Mouse (Mus musculus): ENCODE measurements around the gene Fam166a.
A peak's percentile ranks its signal among the peaks of the same experiment; 100 is the strongest.

The Fam166a gene

GRCm38 (mm10) chr2:25223681-25224491 lies 5.3 kb downstream of the Fam166a start:
- DNase-seq, result peak; percentile 99

DNA sequence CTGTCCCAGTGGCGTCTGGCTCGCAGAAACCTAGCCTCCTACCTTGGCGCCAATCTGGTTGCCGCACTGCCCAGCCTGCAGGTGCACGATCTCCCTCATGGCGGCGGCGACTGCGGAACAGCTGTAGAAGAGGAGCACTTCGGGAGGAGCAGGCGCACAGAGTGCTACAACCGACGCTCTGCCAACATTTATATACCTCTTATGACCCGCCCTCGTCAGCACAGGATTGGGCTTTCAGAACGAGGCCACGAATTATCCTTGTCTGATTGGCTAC lies 5.9 kb downstream of the Fam166a start, which contains the start of gene Tubb4b:
TSS of gene Tubb4b (minus strand) at position 211 of the 274 bp plus-strand sequence.
- DNase-seq, result no peak

GRCm38 (mm10) chr2:25224766-25225752 lies 6.5 kb downstream of the Fam166a start:
- DNase-seq, result peak; percentile 100

DNA sequence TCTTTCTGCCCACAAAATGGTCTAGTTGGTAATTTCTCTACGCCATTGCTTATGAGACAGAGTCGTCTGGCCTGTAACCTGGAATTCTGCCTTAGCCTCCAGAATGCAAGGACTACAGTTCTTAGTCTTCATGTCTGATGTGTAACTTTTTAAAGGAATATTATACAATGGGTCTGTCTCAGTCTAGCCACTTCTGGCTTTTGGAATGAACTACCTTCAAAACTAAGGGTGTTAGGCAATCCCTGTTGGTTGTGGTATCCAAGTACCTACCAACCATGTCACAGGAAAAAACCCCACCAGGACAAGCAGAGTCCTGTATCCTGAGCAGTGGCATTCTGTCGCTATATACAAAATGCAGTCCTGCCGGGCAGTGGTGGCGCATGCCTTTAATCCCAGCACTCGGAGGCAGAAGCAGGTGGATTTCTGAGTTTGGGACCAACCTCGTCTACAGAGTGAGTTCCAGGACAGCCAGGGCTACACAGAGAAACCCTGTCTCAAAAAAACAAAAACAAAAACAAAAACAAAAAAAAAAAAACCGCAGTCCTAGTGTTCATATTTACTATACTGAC lies 7.3 kb downstream of the Fam166a start:
- DNase-seq, result peak; percentile 91

DNA sequence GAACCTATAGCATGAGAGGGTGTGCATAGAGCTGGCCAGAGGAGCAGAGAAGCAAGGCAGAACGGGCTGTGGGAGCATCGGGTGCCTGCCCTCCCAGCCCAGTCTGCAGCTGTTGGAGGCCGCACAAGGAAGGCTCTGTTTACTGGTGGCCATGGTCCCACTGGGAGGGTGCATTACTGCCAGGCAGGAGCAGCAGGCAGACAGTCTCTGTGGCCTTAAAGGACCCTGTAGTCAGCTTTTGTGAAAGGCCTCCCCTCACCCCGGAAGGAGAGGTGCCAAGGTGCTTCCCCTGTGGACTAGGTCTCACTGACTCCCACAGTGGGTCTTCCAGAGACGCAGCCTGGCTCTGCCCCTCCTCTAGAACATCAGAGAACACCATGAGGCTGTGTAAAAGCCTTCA lies 8.3 kb downstream of the Fam166a start:
- peak; percentile 93 for DNase-seq

GRCm38 (mm10) chr2:25227406-25227805 lies 8.9 kb downstream of the Fam166a start:
- no peak for DNase-seq

GRCm38 (mm10) chr2:25228431-25228889 lies 9.9 kb downstream of the Fam166a start:
- peak; percentile 99 for DNase-seq

DNA sequence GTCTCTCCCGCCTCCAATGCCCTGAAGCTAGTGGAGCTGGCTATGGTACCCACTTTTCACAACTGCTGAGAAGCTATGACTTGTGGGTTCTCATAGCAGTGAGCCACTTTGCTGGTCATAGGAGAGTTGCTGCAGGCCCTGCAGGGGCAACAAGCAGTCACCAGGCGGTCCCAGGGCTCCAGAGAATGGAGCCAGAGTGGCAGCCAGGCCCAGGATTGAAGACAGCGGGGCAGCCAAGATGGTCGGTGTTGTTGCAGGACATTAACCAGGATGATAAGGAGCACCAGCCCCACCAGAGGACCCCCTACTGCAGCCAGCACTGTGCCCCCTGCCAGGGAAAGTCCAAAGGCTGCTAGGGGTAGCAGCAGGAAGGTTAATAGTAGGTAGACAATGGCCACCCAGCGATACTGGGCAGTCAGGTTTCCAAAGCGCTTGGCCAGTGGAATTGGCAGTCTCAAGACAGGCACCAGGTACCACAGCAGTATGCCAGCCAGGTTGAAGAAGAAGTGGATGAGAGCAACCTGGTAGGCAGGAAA lies 10.5 kb downstream of the Fam166a start:
- peak; percentile 95 for DNase-seq

GRCm38 (mm10) chr2:25229582-25229981 lies 11.0 kb downstream of the Fam166a start:
- DNase-seq, result peak; percentile 92

- peak; percentile 91 for DNase-seq
These were observed 12.0 kb downstream of the Fam166a start for GRCm38 (mm10) chr2:25230581-25230980.

- peak; percentile 88 for DNase-seq
These were observed 12.5 kb downstream of the Fam166a start for GRCm38 (mm10) chr2:25231038-25231437.

- DNase-seq, result no peak
These were observed 14.9 kb downstream of the Fam166a start for GRCm38 (mm10) chr2:25233421-25233820.

DNA sequence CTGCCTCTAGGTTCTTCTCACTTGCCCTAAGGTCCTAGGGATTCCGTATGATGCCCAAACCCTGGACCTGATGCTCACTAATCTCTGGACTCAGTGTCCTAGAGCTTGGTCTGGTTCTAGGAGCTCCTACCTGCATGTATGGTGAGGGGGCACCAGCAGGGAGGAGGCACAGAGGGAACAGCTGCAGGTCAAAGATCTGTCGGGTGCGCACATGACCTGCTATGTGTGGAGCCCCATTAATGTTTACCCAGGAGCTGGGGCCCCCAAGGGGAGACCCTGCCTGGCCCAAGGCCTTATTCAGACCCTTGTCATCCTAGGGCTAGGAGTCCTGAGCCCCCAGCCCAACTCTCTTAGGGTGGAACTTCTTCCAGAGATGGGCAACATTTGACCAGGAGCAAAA lies 15.5 kb downstream of the Fam166a start, which contains the start of gene Slc34a3:
TSS of gene Slc34a3 (minus strand) at position 315 of the 400 bp plus-strand sequence.
- DNase-seq, result no peak

DNA sequence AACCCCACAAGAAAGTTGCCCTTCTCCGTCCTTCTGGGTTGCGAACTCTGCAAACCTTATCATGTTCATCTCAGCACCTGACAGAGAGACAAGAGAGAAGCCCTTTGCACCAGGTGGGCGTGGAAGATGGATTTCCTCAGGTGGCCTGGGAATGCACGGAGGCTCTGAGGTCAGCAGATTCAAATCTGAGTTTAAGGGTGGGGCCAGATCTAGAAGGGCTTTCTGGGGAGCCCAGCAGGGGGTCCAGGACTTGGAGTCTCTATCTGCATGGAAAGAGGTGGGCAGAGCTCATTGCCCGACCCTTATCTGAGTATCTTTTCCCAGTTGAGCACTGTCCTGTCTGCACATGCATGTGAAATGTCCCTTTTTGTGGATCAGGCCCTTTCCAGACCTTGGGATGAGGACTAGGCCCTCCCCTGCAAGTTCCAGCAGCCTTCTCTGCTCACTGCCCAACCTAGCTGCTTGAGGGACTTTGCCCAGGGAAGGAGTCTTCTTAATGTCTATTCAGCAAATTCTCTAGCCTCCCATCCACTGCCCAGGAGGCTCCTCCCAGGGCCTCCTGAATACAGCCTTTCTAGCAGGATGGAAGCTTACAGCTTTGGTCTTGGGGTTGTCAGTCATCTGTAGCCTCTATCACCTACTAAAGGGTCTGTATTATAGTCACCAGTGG lies 16.1 kb downstream of the Fam166a start:
- DNase-seq, result no peak

GRCm38 (mm10) chr2:25236614-25237013 lies 18.1 kb downstream of the Fam166a start, which contains the start of gene Rnf224:
Gene Rnf224, minus strand, starts transcription at chr2:25236787.
- no peak for DNase-seq

DNA sequence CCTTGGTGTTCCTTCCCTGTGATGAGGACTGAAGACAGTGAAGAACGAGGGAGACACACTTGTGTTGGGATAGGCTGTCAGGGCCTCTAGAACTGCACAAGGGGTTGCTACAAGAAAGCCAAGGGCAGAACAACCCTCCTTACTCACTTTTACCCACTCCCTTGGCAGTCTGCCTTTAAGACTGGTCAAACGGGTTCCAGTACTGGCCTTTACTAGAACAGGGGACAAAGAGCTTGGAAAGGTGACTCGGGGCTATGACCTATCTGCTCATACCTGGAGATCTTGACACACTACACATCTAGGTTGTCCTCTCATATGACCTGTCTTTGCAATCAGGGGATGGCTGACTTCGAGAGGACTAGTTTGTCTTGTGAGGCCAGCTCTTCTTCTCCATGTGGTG lies 19.0 kb downstream of the Fam166a start:
- DNase-seq, result no peak

DNA sequence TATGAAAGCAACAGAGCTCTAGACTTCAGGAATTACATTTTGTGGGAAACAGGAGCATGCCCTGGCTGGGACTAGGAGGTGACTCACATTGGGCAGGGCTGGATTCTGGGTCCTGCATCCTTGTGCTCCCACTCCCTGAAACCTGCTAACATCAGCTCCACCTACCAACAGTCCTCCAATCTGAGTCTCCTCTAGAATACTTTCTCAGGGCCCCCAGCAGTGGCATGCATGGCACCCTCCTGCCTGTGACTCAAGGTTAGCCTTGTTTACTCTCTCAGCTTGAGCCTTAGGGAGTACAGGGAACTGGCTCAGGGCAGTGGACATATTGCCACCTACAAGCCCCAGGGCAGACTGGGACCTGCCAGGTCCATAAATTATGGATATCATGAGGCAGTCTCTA lies 19.6 kb downstream of the Fam166a start:
- no peak for DNase-seq

DNA sequence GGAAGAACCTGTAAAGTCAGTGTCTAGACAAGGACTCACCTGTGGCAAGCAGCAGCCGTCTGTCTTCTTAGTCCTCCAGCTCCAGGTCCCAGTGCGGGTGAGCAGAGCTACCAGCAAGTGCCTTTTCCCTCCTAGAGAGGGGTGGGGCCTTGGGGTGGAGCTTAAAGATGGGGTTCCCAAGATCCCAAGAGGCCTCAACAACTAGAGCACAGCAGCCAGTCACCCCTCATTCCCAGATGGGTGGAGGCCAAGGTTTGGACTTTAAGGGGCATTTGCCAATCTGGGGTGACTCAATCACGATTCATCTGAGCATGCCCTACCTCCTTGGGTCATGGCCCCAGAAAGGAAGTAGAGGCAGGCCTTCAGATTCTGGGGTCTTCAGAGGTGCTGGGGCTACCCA lies 21.2 kb downstream of the Fam166a start:
- DNase-seq, result no peak

- no peak for DNase-seq
These were observed 21.8 kb downstream of the Fam166a start for GRCm38 (mm10) chr2:25240310-25240709.

- DNase-seq, result peak; percentile 98
These were observed 22.3 kb downstream of the Fam166a start for GRCm38 (mm10) chr2:25240723-25241437.

GRCm38 (mm10) chr2:25241438-25241775 lies 22.9 kb downstream of the Fam166a start:
- no peak for DNase-seq

DNA sequence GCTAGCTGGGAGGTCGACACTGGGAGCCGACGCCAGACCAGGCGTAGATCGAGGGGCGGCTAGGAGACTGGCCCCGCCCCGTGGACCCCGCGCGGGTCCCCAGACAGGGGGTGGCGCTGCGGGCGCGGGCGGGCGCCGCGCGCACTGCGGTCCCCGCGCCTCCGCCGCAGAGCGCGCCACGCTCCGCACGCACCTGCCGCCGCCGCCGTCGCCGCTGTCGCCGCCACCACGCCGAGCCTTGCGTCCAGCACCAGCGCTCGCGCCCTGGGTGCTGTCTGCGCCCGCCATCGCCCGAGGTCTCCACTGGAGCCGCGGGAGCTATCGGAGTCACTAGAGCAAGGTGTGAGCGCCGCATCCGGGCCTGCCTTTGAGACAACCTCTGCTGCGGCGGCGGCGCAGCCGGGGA lies 23.6 kb downstream of the Fam166a start, which contains the start of the genes Rnf208 and Cysrt1:
TSS of gene Rnf208 (plus strand) at position 155 of the 406 bp plus-strand sequence.
TSS of gene Cysrt1 (minus strand) at position 352 of the 406 bp plus-strand sequence.
- DNase-seq, result no peak

All from heart, adult 11 months (tissue).